Mouse (Mus musculus): ENCODE results near the gene Gm49342.

Gene Gm49342

GRCm38 (mm10) chr14:50981207-50981606 is 36.9 kb downstream of the Gm49342 start:
- no peak for DNase-seq (ENCODE audit: low spot score)

GRCm38 (mm10) chr14:50981837-50982236 is 37.5 kb downstream of the Gm49342 start:
- DNase-seq (ENCODE audit: low spot score), result no peak

- DNase-seq (ENCODE audit: low spot score), result no peak
Measured at GRCm38 (mm10) chr14:50987668-50988067, 43.4 kb downstream of the Gm49342 start.

- no peak for DNase-seq (ENCODE audit: low spot score)
Measured at GRCm38 (mm10) chr14:50991037-50991436, 46.7 kb downstream of the Gm49342 start.

- DNase-seq (ENCODE audit: low spot score), result no peak
Measured at GRCm38 (mm10) chr14:50997088-50997487, 52.8 kb downstream of the Gm49342 start.

- DNase-seq (ENCODE audit: low spot score), result no peak
Measured at GRCm38 (mm10) chr14:50997999-50998666, 53.8 kb downstream of the Gm49342 start.

- no peak for DNase-seq (ENCODE audit: low spot score)
Measured at GRCm38 (mm10) chr14:51007152-51007801, 63.0 kb downstream of the Gm49342 start, which contains the start of gene Rnase10. TSS of gene Rnase10 (plus strand) at chr14:51007751.

GRCm38 (mm10) chr14:51007914-51008713 is 63.8 kb downstream of the Gm49342 start:
- DNase-seq (ENCODE audit: low spot score), result no peak

GRCm38 (mm10) chr14:51008781-51009180 is 64.5 kb downstream of the Gm49342 start:
- no peak for DNase-seq (ENCODE audit: low spot score)

- no peak for DNase-seq (ENCODE audit: low spot score)
Measured at GRCm38 (mm10) chr14:51009572-51009971, 65.3 kb downstream of the Gm49342 start.

Measured in testis, postnatal 14 days (tissue).